Comparison of ENCODE assay signal across 28 mouse cellular contexts in genomic region chr2:173528493-173528892, GRCm38 (mm10). TPM values are rescaled to one million over a fixed set of nuclear protein-coding genes. Genes with fewer than 3 reads are reported as not detected.
"Had no signal": no experiment of that assay in that cellular context is flagged by ENCODE, and none has a peak within 500 bp of the region (broad histone marks: within the 10 kb centered on the region; RNA-seq: fewer than 3 reads in every experiment).

No protein-coding gene starts in this region.

- H3K9me3 ChIP-seq: liver, embryonic 15.5 days; lung, embryonic 15.5 days; megakaryocyte, embryonic 14.5 days; midbrain, embryonic 13.5 days; midbrain, embryonic 15.5 days; neural tube, embryonic 12.5 days; stomach, embryonic 15.5 days had no signal

- H3K4me1 ChIP-seq: liver, embryonic 15.5 days; lung, embryonic 15.5 days; megakaryocyte, embryonic 14.5 days; midbrain, embryonic 13.5 days; midbrain, embryonic 15.5 days; neural tube, embryonic 12.5 days; stomach, embryonic 15.5 days had no signal

- H3K27ac ChIP-seq: liver, embryonic 15.5 days; lung, embryonic 15.5 days; macrophage; midbrain, embryonic 13.5 days; midbrain, embryonic 15.5 days; neural tube, embryonic 12.5 days; stomach, embryonic 15.5 days; stomach, postnatal 0 days had no signal

- DNase-seq: liver, postnatal 0 days; lung, adult 2 months; lung, postnatal 14 days; lung, postnatal 36 days; right cerebral cortex, adult 18-20 months; right cerebral cortex, postnatal 25 days; right cerebral cortex, postnatal 4 days; spleen, adult 18-20 months; thymus, adult 2 months; thymus, postnatal 25 days; thymus, postnatal 4 days had no signal

- ATAC-seq: liver, postnatal 0 days; lung, postnatal 0 days; midbrain, embryonic 13.5 days; midbrain, embryonic 15.5 days had no signal

- H3K9ac ChIP-seq: liver, embryonic 15.5 days; liver, postnatal 0 days; lung, embryonic 15.5 days; midbrain, embryonic 13.5 days; midbrain, embryonic 15.5 days; neural tube, embryonic 12.5 days; stomach, embryonic 15.5 days had no signal

- H3K4me3 ChIP-seq: liver, embryonic 15.5 days; lung, embryonic 15.5 days; megakaryocyte, embryonic 14.5 days; midbrain, embryonic 13.5 days; midbrain, embryonic 15.5 days; neural tube, embryonic 12.5 days; stomach, embryonic 15.5 days had no signal

- H3K4me2 ChIP-seq: liver, embryonic 15.5 days; lung, embryonic 15.5 days; midbrain, embryonic 11.5 days; midbrain, embryonic 13.5 days; midbrain, embryonic 15.5 days; neural tube, embryonic 12.5 days; stomach, embryonic 15.5 days had no signal

- H3K36me3 ChIP-seq: liver, embryonic 15.5 days; lung, embryonic 15.5 days; midbrain, embryonic 13.5 days; midbrain, embryonic 15.5 days; neural tube, embryonic 12.5 days; stomach, embryonic 15.5 days had no signal

- H3K27me3 ChIP-seq: liver, embryonic 15.5 days; lung, embryonic 15.5 days; midbrain, embryonic 13.5 days; midbrain, embryonic 15.5 days; stomach, embryonic 15.5 days had no signal

RNA-seq across cellular contexts. Expression of gene 1700021F07Rik, which starts 6.1 kb away (rescaled TPM):
- total RNA-seq: midbrain, postnatal 0 days; monocyte, adult 5-6 weeks; neutrophil, adult 5-6 weeks had no signal
- polyA plus RNA-seq: liver, embryonic 15.5 days; liver, postnatal 0 days; lung, adult 2 months; lung, embryonic 15.5 days; lung, postnatal 0 days; macrophage; midbrain, embryonic 11.5 days; midbrain, embryonic 13.5 days; midbrain, embryonic 15.5 days; midbrain, postnatal 0 days; neural tube, embryonic 12.5 days; neural tube, embryonic 14.5 days; small intestine, adult 2 months; stomach, embryonic 15.5 days; stomach, postnatal 0 days; thymus, adult 2 months; urinary bladder, adult 2 months had no signal

RNA-seq across cellular contexts. Expression of gene Ankrd60, which starts 49.7 kb away (rescaled TPM):
- total RNA-seq: midbrain, postnatal 0 days; monocyte, adult 5-6 weeks; neutrophil, adult 5-6 weeks had no signal
- polyA plus RNA-seq: liver, embryonic 15.5 days; liver, postnatal 0 days; lung, adult 2 months; lung, embryonic 15.5 days; lung, postnatal 0 days; macrophage; midbrain, embryonic 11.5 days; midbrain, embryonic 13.5 days; midbrain, embryonic 15.5 days; midbrain, postnatal 0 days; neural tube, embryonic 12.5 days; neural tube, embryonic 14.5 days; small intestine, adult 2 months; stomach, embryonic 15.5 days; stomach, postnatal 0 days; urinary bladder, adult 2 months had no signal
